Mouse (Mus musculus) ES-E14 (cell line): Measurements from ENCODE around the gene Rab44.

ENCODE experiments used
- CHD2 ChIP-seq: IDR thresholded peaks from 2 replicates; pipeline ENCODE4 v1.6.1; 2014; ENCODE audit warnings: mild to moderate bottlenecking, low read depth, low read length, inconsistent platforms
- HCFC1 ChIP-seq: IDR thresholded peaks from 2 replicates; pipeline ENCODE4 v1.6.1; 2012; ENCODE audit warnings: low read length, inconsistent platforms, borderline replicate concordance; ENCODE audit not compliant: insufficient read depth

- TF ChIP-seq HCFC1 (no peak), CHD2 (no peak)
These were observed 48.4 kb downstream of the Rab44 start for GRCm38 (mm10) chr17:29162334-29162733.
